Mouse (Mus musculus): Measurements from ENCODE around the gene Aif1. TPM values are rescaled to one million over a fixed set of nuclear protein-coding genes. Genes with fewer than 3 reads are reported as not detected.

Aif1 gene
- polyA plus RNA-seq, 1 experiment = 4.1 TPM

DNA sequence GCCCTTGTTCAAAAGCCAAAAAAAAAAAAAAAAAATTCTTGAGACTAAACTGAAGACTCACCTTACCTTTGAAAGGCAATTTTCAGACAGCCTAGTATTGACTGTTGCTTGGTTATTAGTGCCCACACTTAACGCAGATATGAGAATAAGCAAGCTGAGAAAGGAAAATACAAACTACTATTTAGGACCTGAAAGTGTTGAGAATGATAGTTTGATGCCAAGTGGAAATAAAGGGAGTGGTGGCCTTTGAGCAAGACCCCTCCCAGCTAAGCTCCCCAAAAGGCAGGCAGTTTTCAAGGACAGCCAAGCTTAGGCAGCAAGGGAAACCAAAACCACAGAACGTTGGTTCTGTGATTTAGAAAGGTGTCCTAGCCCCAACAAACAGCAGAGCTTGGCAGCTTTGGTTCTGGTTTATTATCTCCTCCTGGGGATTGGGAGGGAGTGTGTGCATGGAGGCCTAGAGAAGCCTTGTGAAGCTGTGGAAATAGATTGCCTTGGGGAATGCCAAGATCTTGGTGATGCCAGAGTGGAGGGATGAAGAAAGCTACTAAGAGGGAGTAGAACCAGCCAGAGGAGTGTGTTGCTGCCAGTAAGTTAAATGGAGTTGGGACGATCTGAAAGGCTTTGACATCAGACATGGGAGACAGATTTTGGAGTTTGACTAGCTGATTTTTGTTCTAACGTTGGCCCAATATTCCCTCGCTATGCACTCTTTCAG is 27.8 kb downstream of the Aif1 start:
- Histone ChIP-seq H3K4me3 (replicated peaks; ENCODE audit: insufficient read depth, low read depth, low read length) (no peak overlapping the region), H3K27ac (ENCODE audit: insufficient read depth, low read length) (no peak overlapping the region), H3K4me1 (ENCODE audit: control insufficient read depth, insufficient read depth, low read length) (no peaks in the 10 kb centered on the region), H3K27me3 (ENCODE audit: control insufficient read depth, insufficient read depth, low read length) (no peaks in the 10 kb centered on the region)
- TF ChIP-seq POLR2A (IDR thresholded peaks at IDR 0.05; ENCODE audit: borderline replicate concordance, insufficient read depth, low read length) (no peak), CTCF (IDR thresholded peaks at IDR 0.05; ENCODE audit: borderline replicate concordance, insufficient read depth, low read depth, low read length) (no peak)
- DNase-seq = no peak
- 47% methylated on average over 5 of the region's 5 CpGs for WGBS

DNA sequence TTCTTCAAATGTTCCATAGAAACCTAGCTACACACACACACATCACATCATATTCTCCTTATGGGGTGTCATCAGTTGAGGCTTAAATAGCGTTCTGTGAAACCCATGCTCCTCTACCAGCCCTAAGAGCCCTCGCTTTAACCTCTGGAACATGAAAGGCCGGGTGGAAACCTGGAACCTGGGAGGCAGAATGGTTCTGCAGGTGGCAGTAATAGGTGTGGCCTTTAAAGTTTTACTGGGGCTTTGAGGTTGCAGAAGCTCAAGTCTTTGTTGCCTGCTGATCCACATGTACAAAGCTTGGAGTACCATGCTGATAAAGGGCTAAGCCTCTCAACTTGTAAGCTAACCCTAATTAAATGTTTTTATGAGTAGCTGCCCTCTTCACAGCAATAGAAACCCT is 28.5 kb downstream of the Aif1 start:
- Histone ChIP-seq H3K27me3 (ENCODE audit: control insufficient read depth, insufficient read depth, low read length) (no peaks in the 10 kb centered on the region), H3K27ac (ENCODE audit: insufficient read depth, low read length) (no peak overlapping the region), H3K4me3 (replicated peaks; ENCODE audit: insufficient read depth, low read depth, low read length) (no peak overlapping the region), H3K4me1 (ENCODE audit: control insufficient read depth, insufficient read depth, low read length) (no peaks in the 10 kb centered on the region)
- WGBS = 60% methylated on average over 3 of the region's 3 CpGs
- TF ChIP-seq CTCF (IDR thresholded peaks at IDR 0.05; ENCODE audit: borderline replicate concordance, insufficient read depth, low read depth, low read length) (no peak), POLR2A (IDR thresholded peaks at IDR 0.05; ENCODE audit: borderline replicate concordance, insufficient read depth, low read length) (no peak)
- no peak for DNase-seq

DNA sequence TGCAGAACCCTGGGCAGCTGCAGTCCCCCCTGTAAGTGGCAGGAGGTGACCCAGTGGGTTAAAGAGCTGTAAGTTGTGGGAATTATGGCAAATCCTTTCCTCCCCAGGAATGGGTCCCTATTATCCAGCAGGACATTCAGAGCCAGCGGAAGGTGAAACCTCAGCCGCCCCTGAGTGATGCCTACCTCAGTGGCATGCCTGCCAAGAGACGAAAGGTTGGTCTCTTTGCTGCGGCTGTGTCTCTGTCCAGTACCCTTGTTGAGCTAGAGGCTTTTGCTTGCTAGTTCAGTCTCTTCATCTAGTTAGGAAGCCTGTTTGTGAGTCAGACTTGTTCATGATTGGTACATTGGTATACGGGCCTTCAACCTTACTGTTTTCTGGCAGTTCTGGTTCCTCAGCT is 29.7 kb downstream of the Aif1 start:
- H3K4me3 ChIP-seq (replicated peaks; ENCODE audit: insufficient read depth, low read depth, low read length) = no peak overlapping the region
- no peak for DNase-seq
- no peak overlapping the region for H3K27ac ChIP-seq (ENCODE audit: insufficient read depth, low read length)
- H3K27me3 ChIP-seq (ENCODE audit: control insufficient read depth, insufficient read depth, low read length) = no peaks in the 10 kb centered on the region
- no peaks in the 10 kb centered on the region for H3K4me1 ChIP-seq (ENCODE audit: control insufficient read depth, insufficient read depth, low read length)
- 74% methylated on average over 5 of the region's 5 CpGs for WGBS
- TF ChIP-seq CTCF (IDR thresholded peaks at IDR 0.05; ENCODE audit: borderline replicate concordance, insufficient read depth, low read depth, low read length) = no peak
- no peak for TF ChIP-seq POLR2A (IDR thresholded peaks at IDR 0.05; ENCODE audit: borderline replicate concordance, insufficient read depth, low read length)

DNA sequence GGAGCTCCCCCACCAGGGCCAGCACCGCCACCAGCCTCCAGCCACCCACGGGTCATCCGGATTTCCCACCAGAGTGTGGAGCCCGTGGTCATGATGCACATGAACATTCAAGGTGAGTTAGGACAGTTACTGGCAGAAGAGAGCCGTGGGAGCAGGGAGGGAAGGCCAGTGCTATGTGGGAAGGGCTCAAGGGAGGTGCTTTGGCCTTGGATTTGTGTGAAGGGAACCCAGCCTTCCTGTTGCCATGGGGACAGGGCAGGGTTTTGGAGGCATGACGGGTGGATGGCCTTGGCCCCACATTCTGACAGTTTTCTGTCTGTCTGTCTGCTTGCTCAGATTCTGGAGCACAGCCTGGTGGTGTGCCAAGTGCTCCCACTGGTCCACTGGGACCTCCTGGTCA is 33.9 kb downstream of the Aif1 start:
- Histone ChIP-seq H3K27me3 (ENCODE audit: control insufficient read depth, insufficient read depth, low read length) (no peaks in the 10 kb centered on the region), H3K4me1 (ENCODE audit: control insufficient read depth, insufficient read depth, low read length) (peaks cover 4% of the 10 kb centered on the region; the same call in 1 of the 2 replicates), H3K27ac (ENCODE audit: insufficient read depth, low read length) (no peak overlapping the region), H3K4me3 (replicated peaks; ENCODE audit: insufficient read depth, low read depth, low read length) (no peak overlapping the region)
- TF ChIP-seq POLR2A (IDR thresholded peaks at IDR 0.05; ENCODE audit: borderline replicate concordance, insufficient read depth, low read length) (no peak), CTCF (IDR thresholded peaks at IDR 0.05; ENCODE audit: borderline replicate concordance, insufficient read depth, low read depth, low read length) (no peak)
- DNase-seq = no peak
- WGBS = 70% methylated on average over 6 of the region's 6 CpGs

DNA sequence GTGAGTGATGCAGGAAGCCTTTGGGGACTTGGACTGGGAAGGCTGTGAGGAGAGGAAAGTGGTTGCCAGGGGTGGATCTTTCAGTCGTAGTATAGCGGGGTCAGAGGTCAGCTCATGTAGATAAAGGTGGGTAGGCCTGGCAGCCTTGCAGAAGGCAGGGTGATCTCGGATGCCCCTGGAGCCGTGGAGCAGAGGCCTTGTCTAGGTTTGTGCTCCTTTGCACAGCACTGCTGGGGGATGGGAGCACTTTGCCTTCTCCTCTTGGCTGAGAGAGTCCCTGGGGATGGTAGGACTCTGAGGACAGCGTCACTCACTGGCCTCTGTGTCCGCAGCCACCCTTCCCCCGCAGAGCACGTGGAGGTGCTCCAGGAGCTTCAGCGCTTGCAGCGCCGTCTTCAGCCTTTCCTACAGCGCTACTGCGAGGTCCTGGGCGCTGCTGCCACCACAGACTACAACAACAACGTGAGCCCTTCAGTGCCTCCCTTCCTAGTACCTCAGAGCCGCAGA is 35.3 kb downstream of the Aif1 start:
- TF ChIP-seq POLR2A (IDR thresholded peaks at IDR 0.05; ENCODE audit: borderline replicate concordance, insufficient read depth, low read length) = no peak
- peaks cover 4% of the 10 kb centered on the region; the same call in 1 of the 2 replicates for H3K4me1 ChIP-seq (ENCODE audit: control insufficient read depth, insufficient read depth, low read length)
- H3K27ac ChIP-seq (ENCODE audit: insufficient read depth, low read length) = no peak overlapping the region
- no peak overlapping the region for H3K4me3 ChIP-seq (replicated peaks; ENCODE audit: insufficient read depth, low read depth, low read length)
- H3K27me3 ChIP-seq (ENCODE audit: control insufficient read depth, insufficient read depth, low read length) = no peaks in the 10 kb centered on the region
- WGBS = 71% methylated on average over 16 of the region's 16 CpGs
- no peak for DNase-seq

DNA sequence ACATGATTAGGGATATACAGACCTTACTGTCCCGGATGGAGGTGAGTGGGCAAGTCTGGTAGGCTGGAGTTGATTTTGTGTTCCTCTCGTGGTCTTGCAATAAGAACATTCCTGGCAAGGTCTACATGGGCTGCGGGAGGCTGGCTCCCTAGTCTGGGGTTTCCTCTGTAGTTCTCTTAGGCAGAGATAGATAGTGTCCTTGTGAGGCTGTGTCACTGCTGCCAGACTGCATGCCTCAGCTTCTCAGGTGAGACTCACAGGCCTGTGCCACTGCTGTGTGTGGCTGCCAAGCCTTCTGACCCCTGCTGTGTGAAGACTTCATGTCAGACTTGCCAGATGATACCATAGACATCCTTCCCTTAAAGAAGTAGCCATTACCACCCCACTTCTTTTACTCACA is 36.6 kb downstream of the Aif1 start:
- Histone ChIP-seq H3K27me3 (ENCODE audit: control insufficient read depth, insufficient read depth, low read length) (no peaks in the 10 kb centered on the region), H3K4me1 (ENCODE audit: control insufficient read depth, insufficient read depth, low read length) (peaks cover 4% of the 10 kb centered on the region; the same call in 1 of the 2 replicates), H3K4me3 (replicated peaks; ENCODE audit: insufficient read depth, low read depth, low read length) (no peak overlapping the region), H3K27ac (ENCODE audit: insufficient read depth, low read length) (no peak overlapping the region)
- no peak for DNase-seq
- TF ChIP-seq CTCF (IDR thresholded peaks at IDR 0.05; ENCODE audit: borderline replicate concordance, insufficient read depth, low read depth, low read length) (no peak), POLR2A (IDR thresholded peaks at IDR 0.05; ENCODE audit: borderline replicate concordance, insufficient read depth, low read length) (no peak)
- 78% methylated on average over 3 of the region's 3 CpGs for WGBS

DNA sequence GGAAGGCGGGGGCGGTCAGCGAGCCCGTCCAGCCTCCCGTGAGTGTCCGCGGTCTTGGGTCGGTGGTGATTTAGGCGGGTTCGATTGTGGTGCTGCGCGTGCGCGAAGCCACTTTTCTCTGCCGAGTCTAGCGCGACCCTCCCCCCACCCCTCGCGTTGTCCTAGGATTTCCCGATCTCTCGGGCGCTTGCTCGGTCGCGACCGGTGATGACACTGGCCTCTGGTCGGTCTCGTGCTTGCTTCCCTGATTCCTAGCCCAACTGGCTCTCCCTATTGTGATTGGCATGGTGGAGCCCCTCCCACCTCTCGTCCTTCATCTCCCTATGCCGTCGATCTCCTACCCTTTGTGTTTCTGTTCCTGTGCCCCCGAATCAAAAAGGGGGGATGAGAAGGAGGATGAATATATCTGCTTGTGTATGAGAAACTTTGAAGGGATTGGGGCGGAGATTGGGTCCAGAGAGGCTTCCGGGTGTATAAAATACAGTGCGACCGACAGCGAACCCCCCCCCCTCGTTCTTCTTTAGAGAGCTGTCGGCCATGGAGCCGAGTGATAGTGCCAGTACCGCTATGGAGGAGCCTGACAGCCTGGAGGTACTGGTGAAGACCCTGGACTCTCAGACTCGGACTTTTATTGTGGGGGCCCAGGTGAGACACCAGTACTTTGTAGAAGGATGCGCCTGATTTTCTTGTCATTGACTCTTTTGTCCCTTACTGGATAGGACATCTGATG is 40.1 kb downstream of the Aif1 start:
- TF ChIP-seq POLR2A (IDR thresholded peaks at IDR 0.05; ENCODE audit: borderline replicate concordance, insufficient read depth, low read length) = no peak
- TF ChIP-seq CTCF (IDR thresholded peaks at IDR 0.05; ENCODE audit: borderline replicate concordance, insufficient read depth, low read depth, low read length) = no peak
- peak overlapping the region; percentile 96 for H3K27ac ChIP-seq (ENCODE audit: insufficient read depth, low read length)
- H3K4me1 ChIP-seq (ENCODE audit: control insufficient read depth, insufficient read depth, low read length) = peaks cover 4% of the 10 kb centered on the region; the same call in 1 of the 2 replicates
- peak overlapping the region; percentile 91 for H3K4me3 ChIP-seq (replicated peaks; ENCODE audit: insufficient read depth, low read depth, low read length)
- no peak for DNase-seq
- WGBS = under 1% methylated on average over 43 of the region's 43 CpGs
- no peaks in the 10 kb centered on the region for H3K27me3 ChIP-seq (ENCODE audit: control insufficient read depth, insufficient read depth, low read length)

Data from cerebellum, adult 2 months (tissue).